Mouse (Mus musculus): ENCODE results near the gene Ap4e1. TPM values are rescaled to one million over a fixed set of nuclear protein-coding genes. Genes with fewer than 3 reads are reported as not detected.
A peak's percentile ranks its signal among the peaks of the same experiment; 100 is the strongest.

Gene Ap4e1
- polyA plus RNA-seq, 1 experiment from 2014 or later, result 12.4 TPM

DNA sequence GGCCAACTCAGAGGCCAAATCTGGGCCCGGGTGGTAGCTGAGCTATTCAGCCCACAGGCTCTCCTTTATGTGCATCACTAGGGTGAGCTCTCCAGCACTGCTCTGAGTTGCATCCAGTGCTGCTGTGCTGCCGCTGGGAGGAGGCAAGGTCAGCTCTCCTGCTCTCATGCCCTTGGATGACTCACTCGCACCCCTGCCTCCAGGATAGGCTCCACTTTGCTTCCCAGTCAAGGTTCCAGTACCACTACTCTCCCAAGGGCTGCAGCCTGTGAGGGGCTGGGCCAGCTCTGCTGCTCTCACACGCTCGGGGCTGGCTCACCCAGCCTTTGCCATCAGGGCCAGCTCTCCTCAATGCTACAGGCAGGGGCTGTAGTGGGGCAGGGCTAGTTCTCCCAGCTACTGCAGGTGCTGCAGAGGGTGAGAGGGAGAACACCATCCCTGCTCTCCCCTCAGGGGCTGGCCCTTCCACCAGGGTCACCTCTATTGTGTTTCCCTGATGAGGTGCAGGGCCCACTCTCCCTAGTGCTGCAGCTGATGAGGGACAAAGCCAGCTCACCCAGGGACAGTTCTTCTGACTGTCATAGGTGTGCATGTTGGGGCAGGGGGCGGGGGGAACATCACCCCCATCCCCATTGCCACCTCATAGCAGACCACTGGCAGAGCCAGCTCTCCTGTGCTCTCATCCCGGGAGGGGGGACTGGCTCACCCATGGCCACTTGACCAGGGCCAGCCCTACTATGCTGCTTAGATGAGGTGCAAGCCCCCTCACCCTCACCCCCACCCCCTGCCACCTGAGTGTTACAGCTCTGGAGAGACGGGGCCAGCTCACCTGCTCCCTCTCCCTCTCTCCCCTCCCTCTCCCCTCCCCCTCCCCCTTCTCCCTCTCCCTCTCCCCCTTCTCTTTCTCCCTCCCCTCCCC lies 7.9 kb upstream of the Ap4e1 start:
- no peaks in the 10 kb centered on the region for H3K4me1 ChIP-seq (replicated peaks; ENCODE audit: control insufficient read depth, insufficient read depth, low read length)
- H3K27ac ChIP-seq (ENCODE audit: low read length), result no peak overlapping the region
- no peaks in the 10 kb centered on the region for H3K36me3 ChIP-seq (ENCODE audit: control insufficient read depth, insufficient read depth, low read length)
- H3K9me3 ChIP-seq (ENCODE audit: control insufficient read depth, low read length), result no peaks in the 10 kb centered on the region
- no peak; the same call in 1 of the 2 replicates for ATAC-seq (ENCODE audit: low read depth)
- no peaks in the 10 kb centered on the region for H3K27me3 ChIP-seq (ENCODE audit: control insufficient read depth, insufficient read depth, low read depth, low read length)
- no peak overlapping the region for H3K4me2 ChIP-seq (ENCODE audit: low read depth, low read length)
- no peak overlapping the region for H3K9ac ChIP-seq (ENCODE audit: low read length)
- WGBS, result 60% methylated on average over 8 of the region's 8 CpGs
- no peak overlapping the region for H3K4me3 ChIP-seq (ENCODE audit: low read length)

- Histone ChIP-seq H3K27me3 (ENCODE audit: control insufficient read depth, insufficient read depth, low read depth, low read length) (no peaks in the 10 kb centered on the region), H3K4me2 (ENCODE audit: low read depth, low read length) (no peak overlapping the region), H3K9me3 (ENCODE audit: control insufficient read depth, low read length) (no peaks in the 10 kb centered on the region), H3K27ac (ENCODE audit: low read length) (no peak overlapping the region), H3K4me1 (replicated peaks; ENCODE audit: control insufficient read depth, insufficient read depth, low read length) (peaks cover 3% of the 10 kb centered on the region; the same call in 1 of the 2 replicates), H3K9ac (ENCODE audit: low read length) (no peak overlapping the region), H3K36me3 (ENCODE audit: control insufficient read depth, insufficient read depth, low read length) (no peaks in the 10 kb centered on the region), H3K4me3 (ENCODE audit: low read length) (no peak overlapping the region)
- WGBS, result 80% methylated on average over 7 of the region's 7 CpGs
- no peak for ATAC-seq (ENCODE audit: low read depth)
These were observed 4.5 kb upstream of the Ap4e1 start for GRCm38 (mm10) chr2:127004046-127004445.

- Histone ChIP-seq H3K4me2 (ENCODE audit: low read depth, low read length) (peak overlapping the region; percentile 53), H3K4me3 (ENCODE audit: low read length) (peak overlapping the region; percentile 51), H3K9ac (ENCODE audit: low read length) (peak overlapping the region; percentile 61), H3K27me3 (ENCODE audit: control insufficient read depth, insufficient read depth, low read depth, low read length) (no peaks in the 10 kb centered on the region), H3K4me1 (replicated peaks; ENCODE audit: control insufficient read depth, insufficient read depth, low read length) (peaks cover 9% of the 10 kb centered on the region), H3K36me3 (ENCODE audit: control insufficient read depth, insufficient read depth, low read length) (peaks cover 2% of the 10 kb centered on the region; the same call in 1 of the 2 replicates), H3K27ac (ENCODE audit: low read length) (no peak overlapping the region), H3K9me3 (ENCODE audit: control insufficient read depth, low read length) (no peaks in the 10 kb centered on the region)
- 36% methylated on average over 12 of the region's 12 CpGs for WGBS
- no peak for ATAC-seq (ENCODE audit: low read depth)
These were observed 1.7 kb upstream of the Ap4e1 start for GRCm38 (mm10) chr2:127006634-127007370.

GRCm38 (mm10) chr2:127007509-127007908 lies 1.0 kb upstream of the Ap4e1 start:
- Histone ChIP-seq H3K4me2 (ENCODE audit: low read depth, low read length) (no peak overlapping the region), H3K27ac (ENCODE audit: low read length) (no peak overlapping the region), H3K4me3 (ENCODE audit: low read length) (no peak overlapping the region), H3K9ac (ENCODE audit: low read length) (no peak overlapping the region), H3K9me3 (ENCODE audit: control insufficient read depth, low read length) (no peaks in the 10 kb centered on the region), H3K4me1 (replicated peaks; ENCODE audit: control insufficient read depth, insufficient read depth, low read length) (peaks cover 9% of the 10 kb centered on the region), H3K36me3 (ENCODE audit: control insufficient read depth, insufficient read depth, low read length) (peaks cover 3% of the 10 kb centered on the region; the same call in 1 of the 2 replicates), H3K27me3 (ENCODE audit: control insufficient read depth, insufficient read depth, low read depth, low read length) (no peaks in the 10 kb centered on the region)
- no peak for ATAC-seq (ENCODE audit: low read depth)
- WGBS, result 68% methylated on average over 5 of the region's 5 CpGs

DNA sequence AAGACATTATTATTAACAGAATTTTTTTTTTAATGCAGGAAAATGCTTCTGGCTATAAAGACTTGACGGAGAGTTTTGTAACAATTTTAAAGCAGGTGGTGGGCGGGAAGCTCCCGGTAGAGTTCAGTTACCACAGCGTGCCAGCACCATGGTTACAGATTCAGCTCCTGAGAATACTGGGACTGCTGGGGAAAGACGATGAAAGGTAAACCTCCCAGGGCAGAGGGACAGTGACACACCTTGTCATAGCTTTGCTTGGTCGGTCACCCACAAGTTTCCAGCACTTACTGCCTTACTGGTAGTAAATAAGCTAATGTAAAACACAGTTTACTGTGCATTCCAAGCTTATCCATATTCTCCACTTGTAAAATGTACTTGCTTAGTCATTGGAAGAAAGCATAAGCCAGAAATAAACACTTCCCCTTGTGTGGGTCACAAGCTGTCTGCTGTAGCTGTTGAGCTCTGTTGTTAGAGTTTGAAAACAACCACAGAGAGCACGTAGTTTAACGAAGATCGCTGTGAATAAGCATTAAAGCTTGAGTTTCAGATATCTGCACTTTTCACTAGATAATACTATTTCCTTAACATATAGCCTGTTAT lies 26.6 kb downstream of the Ap4e1 start:
- H3K4me2 ChIP-seq (ENCODE audit: low read depth, low read length), result no peak overlapping the region
- H3K9me3 ChIP-seq (ENCODE audit: control insufficient read depth, low read length), result no peaks in the 10 kb centered on the region
- WGBS, result 95% methylated on average over 9 of the region's 9 CpGs
- H3K4me1 ChIP-seq (replicated peaks; ENCODE audit: control insufficient read depth, insufficient read depth, low read length), result no peaks in the 10 kb centered on the region
- no peak for ATAC-seq (ENCODE audit: low read depth)
- H3K4me3 ChIP-seq (ENCODE audit: low read length), result no peak overlapping the region
- H3K27me3 ChIP-seq (ENCODE audit: control insufficient read depth, insufficient read depth, low read depth, low read length), result no peaks in the 10 kb centered on the region
- H3K27ac ChIP-seq (ENCODE audit: low read length), result no peak overlapping the region
- peaks cover 17% of the 10 kb centered on the region for H3K36me3 ChIP-seq (ENCODE audit: control insufficient read depth, insufficient read depth, low read length)
- H3K9ac ChIP-seq (ENCODE audit: low read length), result no peak overlapping the region

DNA sequence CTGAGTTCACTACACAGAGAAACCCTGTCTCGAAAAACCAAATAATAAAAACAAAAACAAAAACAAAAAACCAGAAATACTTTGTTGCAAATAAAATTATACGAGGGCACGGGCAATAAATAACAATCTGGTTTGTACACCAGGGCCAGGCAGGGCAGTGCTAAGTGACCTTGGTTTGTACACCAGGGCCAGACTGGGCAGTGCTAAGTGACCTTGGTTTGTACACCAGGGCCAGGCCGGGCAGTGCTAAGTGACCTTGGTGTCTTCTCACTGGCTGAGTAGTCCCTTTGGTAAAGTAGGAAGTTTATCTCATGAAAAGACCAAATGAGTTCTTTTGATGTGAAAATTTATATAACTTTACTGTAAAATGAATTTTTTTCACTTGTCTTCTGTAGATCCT lies 28.8 kb downstream of the Ap4e1 start:
- Histone ChIP-seq H3K9me3 (ENCODE audit: control insufficient read depth, low read length) (no peaks in the 10 kb centered on the region), H3K4me3 (ENCODE audit: low read length) (no peak overlapping the region), H3K36me3 (ENCODE audit: control insufficient read depth, insufficient read depth, low read length) (peaks cover 17% of the 10 kb centered on the region), H3K4me1 (replicated peaks; ENCODE audit: control insufficient read depth, insufficient read depth, low read length) (no peaks in the 10 kb centered on the region), H3K27ac (ENCODE audit: low read length) (no peak overlapping the region), H3K9ac (ENCODE audit: low read length) (no peak overlapping the region), H3K4me2 (ENCODE audit: low read depth, low read length) (no peak overlapping the region), H3K27me3 (ENCODE audit: control insufficient read depth, insufficient read depth, low read depth, low read length) (no peaks in the 10 kb centered on the region)
- ATAC-seq (ENCODE audit: low read depth), result no peak
- WGBS, result 95% methylated on average over 4 of the region's 4 CpGs

DNA sequence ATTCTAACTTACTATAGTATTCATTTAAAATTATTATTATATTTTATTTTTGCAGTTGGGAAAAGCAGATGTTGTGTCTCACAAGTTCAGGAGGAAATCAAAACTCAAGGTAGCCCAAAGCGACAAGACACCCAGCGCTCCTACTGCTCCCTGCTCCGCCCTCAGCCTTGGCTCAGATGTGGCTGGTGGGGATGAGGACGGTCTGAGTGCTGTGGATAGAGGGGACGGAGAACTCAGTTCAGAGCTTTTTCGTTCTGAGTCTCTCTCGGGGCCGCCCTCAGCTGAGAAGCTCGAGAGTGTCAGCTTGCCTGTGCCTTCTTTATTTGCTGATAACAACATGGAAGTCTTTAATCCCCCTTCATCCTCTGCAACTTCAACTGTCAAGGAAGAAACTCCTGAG lies 53.0 kb downstream of the Ap4e1 start:
- H3K9ac ChIP-seq (ENCODE audit: low read length), result no peak overlapping the region
- H3K36me3 ChIP-seq (ENCODE audit: control insufficient read depth, insufficient read depth, low read length), result peaks cover 19% of the 10 kb centered on the region
- ATAC-seq (ENCODE audit: low read depth), result no peak

DNA sequence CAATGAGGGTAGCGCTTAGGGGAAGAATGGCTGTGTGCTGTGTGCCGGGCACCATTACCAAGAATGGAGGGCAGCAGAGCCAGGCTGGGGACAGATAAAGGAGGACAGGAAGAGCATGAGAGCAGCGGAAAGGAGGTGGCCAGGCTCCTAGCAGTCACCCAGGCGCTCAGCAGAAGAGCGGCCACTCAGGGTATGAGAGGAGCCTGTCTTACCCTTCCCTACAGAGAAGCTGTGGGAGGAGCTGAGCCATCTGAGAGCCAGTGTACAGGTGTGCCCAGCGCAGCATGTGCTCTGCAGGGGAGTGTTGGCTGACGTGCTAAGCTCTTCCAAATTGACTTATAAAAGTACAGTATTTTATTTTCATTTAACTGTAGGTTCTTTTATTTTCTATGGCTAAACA lies 60.3 kb downstream of the Ap4e1 start:
- whole genome bisulfite sequencing, result 70% methylated on average over 7 of the region's 7 CpGs
- no peak overlapping the region for H3K9ac ChIP-seq (ENCODE audit: low read length)
- H3K36me3 ChIP-seq (ENCODE audit: control insufficient read depth, insufficient read depth, low read length), result 0 out of 2 replicates have a peak, but pooled peaks cover 2% of the 10 kb centered on the region
- no peaks in the 10 kb centered on the region for H3K9me3 ChIP-seq (ENCODE audit: control insufficient read depth, low read length)
- H3K4me3 ChIP-seq (ENCODE audit: low read length), result no peak overlapping the region
- H3K27ac ChIP-seq (ENCODE audit: low read length), result no peak overlapping the region
- no peaks in the 10 kb centered on the region for H3K27me3 ChIP-seq (ENCODE audit: control insufficient read depth, insufficient read depth, low read depth, low read length)
- no peak overlapping the region for H3K4me2 ChIP-seq (ENCODE audit: low read depth, low read length)
- no peak for ATAC-seq (ENCODE audit: low read depth)
- H3K4me1 ChIP-seq (replicated peaks; ENCODE audit: control insufficient read depth, insufficient read depth, low read length), result peaks cover 10% of the 10 kb centered on the region

More for the DNA sequence above, 53.0 kb downstream of the Ap4e1 start:
- H3K9me3 ChIP-seq (ENCODE audit: control insufficient read depth, low read length), result no peaks in the 10 kb centered on the region
- no peak overlapping the region for H3K4me3 ChIP-seq (ENCODE audit: low read length)
- no peak overlapping the region for H3K27ac ChIP-seq (ENCODE audit: low read length)
- H3K27me3 ChIP-seq (ENCODE audit: control insufficient read depth, insufficient read depth, low read depth, low read length), result no peaks in the 10 kb centered on the region
- WGBS, result 96% methylated on average over 9 of the region's 9 CpGs
- no peaks in the 10 kb centered on the region for H3K4me1 ChIP-seq (replicated peaks; ENCODE audit: control insufficient read depth, insufficient read depth, low read length)
- no peak overlapping the region for H3K4me2 ChIP-seq (ENCODE audit: low read depth, low read length)

All from lung, embryonic 16.5 days (tissue).